ENCODE assay signal across 8 mouse cellular contexts in genomic region chrX:74328725-74329161, GRCm38 (mm10). TPM values are rescaled to one million over a fixed set of nuclear protein-coding genes. Genes with fewer than 3 reads are reported as not detected.
DNase-seq lines count a peak whose midpoint lies in the region; ATAC-seq and TF ChIP-seq lines count a peak whose summit lies in the region.

Gene Plxna3, plus strand, starts transcription at chrX:74329066.

- peaks cover 8% of the 10 kb centered on the region; the same call in 1 of the 2 replicates for H3K36me3 ChIP-seq in embryonic facial prominence, embryonic 13.5 days
- no peaks in the 10 kb centered on the region for H3K36me3 ChIP-seq in heart, adult 2 months (ENCODE audit: control insufficient read depth, insufficient read depth, low read length)
- peaks cover under 1% of the 10 kb centered on the region; the same call in 1 of the 2 replicates for H3K36me3 ChIP-seq in limb, embryonic 15.5 days
- H3K36me3 ChIP-seq in midbrain, postnatal 0 days (ENCODE audit: insufficient read depth, low read length) = 0 out of 2 replicates have a peak, but pooled peaks cover under 1% of the 10 kb centered on the region

- TF ChIP-seq POLR2A in heart, adult 2 months (IDR thresholded peaks at IDR 0.05; ENCODE audit: insufficient read depth, low read depth, low read length) = no peak

- peak within 1 kb of the TSS; percentile 72 for H3K9ac ChIP-seq in embryonic facial prominence, embryonic 13.5 days
- H3K9ac ChIP-seq in heart, adult 2 months (ENCODE audit: low read depth, low read length) = peak within 1 kb of the TSS; percentile 81
- peak within 1 kb of the TSS; percentile 33 for H3K9ac ChIP-seq in limb, embryonic 15.5 days
- peak within 1 kb of the TSS; percentile 62 for H3K9ac ChIP-seq in midbrain, postnatal 0 days (replicated peaks; ENCODE audit: low read length, poor library complexity, severe bottlenecking)

- peak within 1 kb of the TSS; percentile 52 for H3K4me3 ChIP-seq in embryonic facial prominence, embryonic 13.5 days
- H3K4me3 ChIP-seq in heart, adult 2 months = peak within 1 kb of the TSS; percentile 52
- peak within 1 kb of the TSS; percentile 47 for H3K4me3 ChIP-seq in limb, embryonic 15.5 days
- peak within 1 kb of the TSS; percentile 51 for H3K4me3 ChIP-seq in midbrain, postnatal 0 days (ENCODE audit: low read depth, low read length)

- no peak for TF ChIP-seq CTCF in heart, adult 2 months (IDR thresholded peaks at IDR 0.05)
- no peak for TF ChIP-seq CTCF in midbrain, postnatal 0 days (IDR thresholded peaks at IDR 0.05)

- no peak for TF ChIP-seq EP300 in heart, adult 2 months (IDR thresholded peaks at IDR 0.05; ENCODE audit: insufficient read depth, low read depth, low read length)

- H3K27me3 ChIP-seq in embryonic facial prominence, embryonic 13.5 days = no peaks in the 10 kb centered on the region
- no peaks in the 10 kb centered on the region for H3K27me3 ChIP-seq in heart, adult 2 months (ENCODE audit: control insufficient read depth, insufficient read depth, low read length)
- no peaks in the 10 kb centered on the region for H3K27me3 ChIP-seq in limb, embryonic 15.5 days
- H3K27me3 ChIP-seq in midbrain, postnatal 0 days (ENCODE audit: insufficient read depth, low read length) = no peaks in the 10 kb centered on the region

- ATAC-seq in embryonic facial prominence, embryonic 13.5 days (ENCODE audit: insufficient number of reproducible peaks, insufficient read depth, low FRiP score, low TSS enrichment, low read depth) = peak; percentile 87
- ATAC-seq in limb, embryonic 15.5 days (ENCODE audit: insufficient number of reproducible peaks, low FRiP score, low TSS enrichment, low read depth) = peak; percentile 91
- peak; percentile 91 for ATAC-seq in midbrain, postnatal 0 days (ENCODE audit: low FRiP score)

- peak within 1 kb of the TSS; percentile 84 for H3K27ac ChIP-seq in embryonic facial prominence, embryonic 13.5 days
- peak within 1 kb of the TSS; percentile 71 for H3K27ac ChIP-seq in heart, adult 2 months
- H3K27ac ChIP-seq in limb, embryonic 15.5 days = peak within 1 kb of the TSS; percentile 85
- peak within 1 kb of the TSS; percentile 82 for H3K27ac ChIP-seq in midbrain, postnatal 0 days (ENCODE audit: low read depth, low read length)

- no peaks in the 10 kb centered on the region for H3K9me3 ChIP-seq in embryonic facial prominence, embryonic 13.5 days
- H3K9me3 ChIP-seq in limb, embryonic 15.5 days = no peaks in the 10 kb centered on the region
- no peaks in the 10 kb centered on the region for H3K9me3 ChIP-seq in midbrain, postnatal 0 days (ENCODE audit: low read length)

- peaks cover 19% of the 10 kb centered on the region for H3K4me1 ChIP-seq in embryonic facial prominence, embryonic 13.5 days
- H3K4me1 ChIP-seq in heart, adult 2 months (ENCODE audit: control insufficient read depth, insufficient read depth, low read length) = no peaks in the 10 kb centered on the region
- peaks cover 17% of the 10 kb centered on the region; the same call in 1 of the 2 replicates for H3K4me1 ChIP-seq in limb, embryonic 15.5 days
- H3K4me1 ChIP-seq in midbrain, postnatal 0 days (ENCODE audit: insufficient read depth, low read length) = 0 out of 2 replicates have a peak, but pooled peaks cover 3% of the 10 kb centered on the region

- no peaks in the 10 kb centered on the region for H3K79me2 ChIP-seq in heart, adult 2 months (replicated peaks; ENCODE audit: control insufficient read depth, insufficient read depth, low read length)

- intact Hi-C loops in heart, adult 2 months (cut with DNase I) = no loop called here

- WGBS in embryonic facial prominence, embryonic 13.5 days = 23% methylated on average over 30 of the region's 30 CpGs
- WGBS in heart, adult 2 months = 24% methylated on average over 28 of the region's 30 CpGs
- WGBS in limb, embryonic 15.5 days = 18% methylated on average over 24 of the region's 30 CpGs
- 20% methylated on average over 23 of the region's 30 CpGs for WGBS in midbrain, postnatal 0 days

- peak; percentile 85 for DNase-seq in A20 (ENCODE audit: low read depth, low spot score)
- DNase-seq in adrenal gland, postnatal 36 days = peak; percentile 75 to 82
- peak; percentile 78 for DNase-seq in heart, adult 2 months
- peak; percentile 41 to 55 for DNase-seq in kidney, adult 8-10 months
- peak; percentile 76 for DNase-seq in midbrain, postnatal 0 days (ENCODE audit: low spot score)
- peak; percentile 51 to 64 for DNase-seq in spleen, postnatal 36 days (ENCODE audit: low spot score in 2 of 2)

- peak within 1 kb of the TSS; percentile 69 for H3K4me2 ChIP-seq in embryonic facial prominence, embryonic 13.5 days
- peak within 1 kb of the TSS; percentile 50 for H3K4me2 ChIP-seq in limb, embryonic 15.5 days
- H3K4me2 ChIP-seq in midbrain, postnatal 0 days (ENCODE audit: low read depth, low read length, poor library complexity, severe bottlenecking) = peak within 1 kb of the TSS; percentile 57

RNA-seq across cellular contexts. Expression of gene Plxna3, which starts in this region (rescaled TPM):
- total RNA-seq in adrenal gland, postnatal 36 days (2021) = 10 to 100 TPM in 1 of 2 experiments, 1 to 10 TPM in 1; 6.0 to 13.1 TPM
- polyA plus RNA-seq in embryonic facial prominence, embryonic 13.5 days (2015; fragmentation: Nextera tagmentation; extraction: Ambion mirVana) = 21.4 and 25.1 TPM in 2 replicates
- 1 to 10 TPM in 1 of 2 experiments, under 1 TPM in 1; 0.65 to 1.0 TPM for total RNA-seq in heart, adult 2 months (2021)
- 4.7 and 5.6 TPM in 2 replicates for polyA plus RNA-seq in heart, adult 2 months (2012; rRNA removed)
- polyA plus RNA-seq in limb, embryonic 15.5 days (2015; fragmentation: Nextera tagmentation; extraction: Ambion mirVana) = 16.7 and 19.4 TPM in 2 replicates
- 144 and 167 TPM in 2 replicates for total RNA-seq in midbrain, postnatal 0 days (2014; rRNA removed)
- polyA plus RNA-seq in midbrain, postnatal 0 days (2015; fragmentation: Nextera tagmentation; extraction: Ambion mirVana) = 28.6 and 28.9 TPM in 2 replicates

Comparison
In these comparisons a context has a peak if more than half of its experiments do, and no peak if none do; other contexts are left out.
1. Peak in every context shown above with its lines: DNase-seq, ATAC-seq, H3K4me3 ChIP-seq and H3K27ac ChIP-seq.
2. RNA of gene Plxna3 (total RNA-seq): 144 to 167 TPM in midbrain, postnatal 0 days; 6.0 to 13.1 TPM in adrenal gland, postnatal 36 days and 0.65 to 1.0 TPM in heart, adult 2 months; every median in the first group is over 10 times any median in the second.